Mouse (Mus musculus) bone marrow macrophage, adult 2 months (primary cell): Measurements from ENCODE around the gene Pmf1.

Experiments
- CTCF ChIP-seq: IDR thresholded peaks from 2 replicates; pipeline ENCODE4 v1.5.1; 2012; ENCODE audit warnings: low read depth, mild to moderate bottlenecking, low read length, moderate library complexity
- POLR2A ChIP-seq: IDR thresholded peaks from 2 replicates; pipeline ENCODE4 v1.6.1; 2012; ENCODE audit warnings: mild to moderate bottlenecking, low read depth, low read length, borderline replicate concordance

DNA sequence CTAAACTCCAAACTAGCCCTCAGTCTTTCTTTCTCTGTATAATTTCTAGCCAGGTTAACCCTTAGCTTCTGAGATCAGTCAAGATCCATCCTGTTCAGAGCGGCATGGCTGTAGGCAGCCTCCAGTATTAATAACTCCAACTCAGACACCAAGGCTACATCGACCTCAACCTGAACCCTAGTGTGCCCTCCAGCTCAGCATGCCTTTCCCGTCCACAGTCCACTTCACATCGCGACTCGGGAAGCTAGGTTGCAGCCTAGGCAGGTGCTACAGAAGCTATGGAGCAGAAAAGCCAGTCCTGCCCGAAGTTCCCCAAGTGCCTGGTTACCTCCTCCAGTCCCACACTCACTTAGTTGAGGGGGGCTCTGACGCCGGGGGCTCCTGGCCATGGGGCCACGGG lies 27.3 kb upstream of the Pmf1 start:
- no peak for TF ChIP-seq POLR2A
- no peak for TF ChIP-seq CTCF
